Mouse (Mus musculus) fat pad, adult 2 months (tissue): ENCODE results near the gene Ampd1.

ENCODE experiments used
- DNase-seq: peaks from one replicate; pipeline ENCODE4 v3.0.0-alpha.2; 2011; ENCODE audit warnings: low read depth, low spot score; ENCODE audit errors: extremely low read depth

The Ampd1 gene

DNA sequence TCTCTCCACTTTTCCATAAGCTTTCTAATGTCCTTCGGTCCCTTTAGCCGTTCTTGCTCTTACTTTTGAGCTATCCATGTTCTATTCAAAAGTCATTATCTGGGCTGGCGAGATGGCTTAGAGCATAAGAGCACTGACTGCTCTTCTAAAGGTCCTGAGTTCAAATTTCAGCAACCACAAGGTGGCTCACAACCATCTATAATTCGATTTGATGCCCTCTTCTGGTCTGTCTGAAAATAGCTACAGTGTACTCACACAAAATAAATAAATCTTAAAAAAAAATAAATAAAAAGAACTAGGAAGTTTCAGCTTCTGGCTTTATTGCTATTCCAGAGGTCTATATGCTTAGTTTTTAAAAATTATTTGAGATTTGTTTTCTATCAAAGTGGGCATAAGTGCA is 74.0 kb downstream of the Ampd1 start:
- DNase-seq: no peak

DNA sequence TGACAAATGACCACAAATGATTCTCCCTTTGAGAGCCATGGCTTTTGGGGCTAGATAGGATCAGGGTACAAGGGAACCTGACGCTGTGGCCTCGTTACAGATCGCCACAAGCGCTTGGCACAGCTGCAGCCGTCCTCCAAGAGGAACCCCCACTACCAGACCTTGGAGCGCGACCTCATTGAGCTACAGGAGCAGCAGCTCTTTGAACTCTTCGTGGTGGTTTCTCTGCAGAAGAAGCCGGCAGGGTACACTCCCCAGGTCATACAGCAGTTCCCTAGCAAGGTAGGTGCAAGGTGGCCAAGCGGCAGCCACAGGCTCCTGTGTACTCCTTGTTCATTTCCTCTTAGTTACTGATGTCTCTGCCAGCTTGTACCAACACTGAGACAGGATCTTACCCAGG is 75.1 kb downstream of the Ampd1 start:
- DNase-seq: no peak
